ENCODE assay signal across 15 mouse cellular contexts in the genomic region with DNA sequence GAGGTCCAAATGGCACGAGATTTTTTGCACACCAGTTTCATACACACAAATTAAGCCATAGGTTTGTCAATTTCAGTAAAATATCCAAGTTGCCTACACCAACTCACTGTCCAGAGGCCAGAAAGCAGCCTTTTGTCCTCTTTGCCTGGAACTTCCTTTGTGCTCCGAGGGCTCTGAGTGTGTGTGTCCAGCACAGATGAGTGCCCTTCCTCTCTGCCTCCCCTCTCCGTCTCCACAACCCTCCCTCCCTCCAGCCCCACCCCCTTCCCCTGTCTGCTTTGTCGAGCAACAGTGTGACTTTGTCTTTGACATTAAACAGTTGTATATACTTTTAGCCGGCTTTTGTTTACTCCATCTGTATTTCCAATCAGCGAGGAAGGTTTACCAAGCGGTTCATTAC.
A peak's percentile ranks its signal among the peaks of the same experiment; 100 is the strongest.
DNase-seq lines count a peak whose midpoint lies in the region; ATAC-seq and TF ChIP-seq lines count a peak whose summit lies in the region.
"Had no signal": no experiment of that assay in that cellular context is flagged by ENCODE, and none has a peak within 500 bp of the region (broad histone marks: within the 10 kb centered on the region; RNA-seq: fewer than 3 reads in every experiment).

No protein-coding gene starts in this region.

- H3K4me2 ChIP-seq in hindbrain, postnatal 0 days (ENCODE audit: low read depth, low read length) = no peak overlapping the region
- no peak overlapping the region for H3K4me2 ChIP-seq in lung, embryonic 15.5 days
- no peak overlapping the region for H3K4me2 ChIP-seq in embryonic facial prominence, embryonic 11.5 days (ENCODE audit: low read depth, low read length)
- H3K4me2 ChIP-seq: heart, embryonic 15.5 days; midbrain, embryonic 13.5 days had no signal

- no peaks in the 10 kb centered on the region for H3K9me3 ChIP-seq in hindbrain, embryonic 10.5 days
- H3K9me3 ChIP-seq in hindbrain, postnatal 0 days (ENCODE audit: low read length) = no peaks in the 10 kb centered on the region
- H3K9me3 ChIP-seq in lung, embryonic 15.5 days = no peaks in the 10 kb centered on the region
- no peaks in the 10 kb centered on the region for H3K9me3 ChIP-seq in embryonic facial prominence, embryonic 11.5 days (replicated peaks; ENCODE audit: control insufficient read depth, low read length)
- H3K9me3 ChIP-seq: heart, embryonic 15.5 days; midbrain, embryonic 13.5 days had no signal

- H3K27ac ChIP-seq in hindbrain, embryonic 10.5 days = peak overlapping the region; percentile 83
- H3K27ac ChIP-seq in hindbrain, postnatal 0 days = no peak overlapping the region
- 0 out of 2 replicates have a peak overlapping the region, but pooled peaks have one; percentile 21 for H3K27ac ChIP-seq in lung, embryonic 15.5 days
- no peak overlapping the region for H3K27ac ChIP-seq in embryonic facial prominence, embryonic 11.5 days (replicated peaks; ENCODE audit: low read depth, low read length)
- H3K27ac ChIP-seq: heart, embryonic 15.5 days; midbrain, embryonic 13.5 days had no signal

- ATAC-seq in hindbrain, postnatal 0 days = no peak
- ATAC-seq in lung, embryonic 15.5 days (ENCODE audit: borderline replicate concordance, extremely low read depth, low FRiP score, low TSS enrichment) = peak; percentile 82; the same call in 1 of the 2 replicates
- no peak for ATAC-seq in embryonic facial prominence, embryonic 11.5 days (replicated peaks; ENCODE audit: insufficient number of reproducible peaks, low FRiP score, low TSS enrichment, low read depth)
- no peak for ATAC-seq in megakaryocyte, adult 5-6 weeks (ENCODE audit: poor library complexity, severe bottlenecking)
- ATAC-seq: midbrain, embryonic 13.5 days had no signal

- DNase-seq in hindbrain, embryonic 10.5 days (ENCODE audit: low spot score) = peak; percentile 59
- DNase-seq in hindbrain, postnatal 0 days (ENCODE audit: low spot score) = no peak
- DNase-seq in lung, adult 2 months = no peak
- DNase-seq in embryonic facial prominence, embryonic 11.5 days (ENCODE audit: low spot score) = peak; percentile 42
- peak; percentile 38 for DNase-seq in retina, embryonic 14.5 days (ENCODE audit: low spot score)
- no peak for DNase-seq in urinary bladder, postnatal 25 days (ENCODE audit: low spot score)
- DNase-seq: adrenal gland, postnatal 25 days; layer of hippocampus, adult 9-11 months; right cerebral cortex, postnatal 14 days; thymus, postnatal 25 days had no signal

- TF ChIP-seq CTCF in hindbrain, postnatal 0 days (IDR thresholded peaks at IDR 0.05; ENCODE audit: low read depth) = no peak
- TF ChIP-seq CTCF in lung, adult 2 months (IDR thresholded peaks at IDR 0.05; ENCODE audit: insufficient read depth, low read length) = no peak

- no peak overlapping the region for H3K4me3 ChIP-seq in hindbrain, embryonic 10.5 days
- H3K4me3 ChIP-seq in hindbrain, postnatal 0 days (ENCODE audit: low read length) = no peak overlapping the region
- H3K4me3 ChIP-seq in lung, embryonic 15.5 days = no peak overlapping the region
- H3K4me3 ChIP-seq in lung, adult 2 months (replicated peaks; ENCODE audit: extremely low read depth, low read depth, low read length) = no peak overlapping the region
- H3K4me3 ChIP-seq in embryonic facial prominence, embryonic 11.5 days (ENCODE audit: low read depth, low read length) = no peak overlapping the region
- H3K4me3 ChIP-seq: heart, embryonic 15.5 days; midbrain, embryonic 13.5 days had no signal

- no peaks in the 10 kb centered on the region for H3K27me3 ChIP-seq in hindbrain, embryonic 10.5 days (ENCODE audit: insufficient read depth, poor library complexity, severe bottlenecking)
- no peaks in the 10 kb centered on the region for H3K27me3 ChIP-seq in hindbrain, postnatal 0 days (ENCODE audit: insufficient read depth, low read length)
- H3K27me3 ChIP-seq in lung, embryonic 15.5 days = no peaks in the 10 kb centered on the region
- H3K27me3 ChIP-seq in embryonic facial prominence, embryonic 11.5 days (ENCODE audit: control insufficient read depth, insufficient read depth, low read length) = no peaks in the 10 kb centered on the region
- H3K27me3 ChIP-seq: heart, embryonic 15.5 days; midbrain, embryonic 13.5 days had no signal

- H3K36me3 ChIP-seq in hindbrain, embryonic 10.5 days = no peaks in the 10 kb centered on the region
- H3K36me3 ChIP-seq in hindbrain, postnatal 0 days (ENCODE audit: insufficient read depth, low read length) = no peaks in the 10 kb centered on the region
- H3K36me3 ChIP-seq in lung, embryonic 15.5 days = no peaks in the 10 kb centered on the region
- no peaks in the 10 kb centered on the region for H3K36me3 ChIP-seq in embryonic facial prominence, embryonic 11.5 days (replicated peaks; ENCODE audit: control insufficient read depth, insufficient read depth, low read depth, low read length)
- H3K36me3 ChIP-seq: G1E; heart, embryonic 15.5 days; midbrain, embryonic 13.5 days had no signal

- WGBS in hindbrain, embryonic 10.5 days = 43% methylated on average over 7 of the region's 7 CpGs
- 32% methylated on average over 7 of the region's 7 CpGs for WGBS in hindbrain, postnatal 0 days
- 10% methylated on average over 7 of the region's 7 CpGs for WGBS in lung, embryonic 15.5 days
- WGBS in lung, adult 2 months = 25% methylated on average over 7 of the region's 7 CpGs
- WGBS in embryonic facial prominence, embryonic 11.5 days = 35% methylated on average over 7 of the region's 7 CpGs

- H3K9ac ChIP-seq in hindbrain, postnatal 0 days (replicated peaks; ENCODE audit: low read length) = no peak overlapping the region
- no peak overlapping the region for H3K9ac ChIP-seq in lung, embryonic 15.5 days
- H3K9ac ChIP-seq in embryonic facial prominence, embryonic 11.5 days (replicated peaks; ENCODE audit: low read length) = 0 out of 2 replicates have a peak overlapping the region, but pooled peaks have one; percentile 7
- H3K9ac ChIP-seq: heart, embryonic 15.5 days; midbrain, embryonic 13.5 days had no signal

- no peak for TF ChIP-seq POLR2A in lung, adult 2 months (IDR thresholded peaks at IDR 0.05; ENCODE audit: borderline replicate concordance, extremely low read depth, low read depth, low read length)

- H3K4me1 ChIP-seq in hindbrain, embryonic 10.5 days (replicated peaks) = peaks cover 41% of the 10 kb centered on the region
- H3K4me1 ChIP-seq in hindbrain, postnatal 0 days (ENCODE audit: insufficient read depth, low read length) = no peaks in the 10 kb centered on the region; the same call in 1 of the 2 replicates
- H3K4me1 ChIP-seq in lung, embryonic 15.5 days = peaks cover 22% of the 10 kb centered on the region
- no peaks in the 10 kb centered on the region for H3K4me1 ChIP-seq in lung, adult 2 months (ENCODE audit: control insufficient read depth, insufficient read depth, low read length)
- H3K4me1 ChIP-seq in embryonic facial prominence, embryonic 11.5 days (ENCODE audit: control insufficient read depth, insufficient read depth, low read length) = no peaks in the 10 kb centered on the region; the same call in 1 of the 2 replicates
- H3K4me1 ChIP-seq: midbrain, embryonic 13.5 days had no signal

Comparison
In these comparisons a context has a peak if more than half of its experiments do, and no peak if none do; other contexts are left out.
1. DNase-seq: peak in hindbrain, embryonic 10.5 days (single experiment), embryonic facial prominence, embryonic 11.5 days (single experiment) and retina, embryonic 14.5 days (single experiment); none in hindbrain, postnatal 0 days (single experiment), lung, adult 2 months (single experiment) and urinary bladder, postnatal 25 days (single experiment).
2. H3K27ac ChIP-seq: peak in hindbrain, embryonic 10.5 days (single experiment) and lung, embryonic 15.5 days (single experiment); none in hindbrain, postnatal 0 days (single experiment) and embryonic facial prominence, embryonic 11.5 days (single experiment).